Mouse (Mus musculus) kidney, adult 2 months (tissue): ENCODE results near the gene Paxbp1. TPM values are rescaled to one million over a fixed set of nuclear protein-coding genes. Genes with fewer than 3 reads are reported as not detected.

Source experiments
- DNase-seq: peaks from one replicate; pipeline ENCODE4 v3.0.0; 2021
- H3K27ac ChIP-seq: fragments of 200-500 bp; 2 replicates; pipeline ENCODE4 v1.5.1; 2012; ENCODE audit warnings: low read depth, low read length, control low read depth, inconsistent platforms; ENCODE audit not compliant: insufficient read depth
- H3K27me3 ChIP-seq: fragments of 200-500 bp; replicated peaks from 2 replicates; pipeline ENCODE4 v1.6.1; 2012; ENCODE audit warnings: mild to moderate bottlenecking, moderate library complexity, low read length, inconsistent platforms; ENCODE audit not compliant: control insufficient read depth, insufficient read depth
- H3K36me3 ChIP-seq: fragments of 200-500 bp; 2 replicates; pipeline ENCODE4 v1.6.1; 2012; ENCODE audit warnings: mild to moderate bottlenecking, moderate library complexity, low read length, inconsistent platforms; ENCODE audit not compliant: control insufficient read depth, insufficient read depth
- H3K4me1 ChIP-seq: fragments of 200-500 bp; 2 replicates; pipeline ENCODE4 v1.6.1; 2011; ENCODE audit warnings: low read length; ENCODE audit not compliant: control insufficient read depth, insufficient read depth
- H3K4me3 ChIP-seq: fragments of 200-500 bp; 2 replicates; pipeline ENCODE4 v1.5.1; 2011; ENCODE audit warnings: mild to moderate bottlenecking, low read depth, low read length, control low read depth; ENCODE audit not compliant: insufficient read depth
- CTCF ChIP-seq: fragments of 200-500 bp; conservative IDR thresholded peaks from 2 replicates; pipeline ENCODE4 v1.5.1; 2011; ENCODE audit warnings: low read depth, mild to moderate bottlenecking, control low read depth, low read length, moderate library complexity, mixed read lengths; ENCODE audit not compliant: insufficient read depth, insufficient read length
- POLR2A ChIP-seq: fragments of 200-500 bp; IDR thresholded peaks from one replicate; pipeline ENCODE4 v1.6.1; 2011; ENCODE audit warnings: low read depth, low read length, control low read depth
- WGBS: fragments of 180-500 bp; shearing (Covaris S2); methylation state at CpG from one replicate; pipeline ENCODE4 v1.1.7; 2018; 5-methylcytosine and 5-hydroxymethylcytosine counted together
- polyA plus RNA-seq: library from polyadenylated mRNA; depleted of rRNA; stranded (reverse); fragments of >200 nt; gene quantifications from 2 replicates; pipeline ENCODE4 v1.2.3, GENCODE M21; 2012; rRNA removed

Gene Paxbp1
- polyA plus RNA-seq, 1 experiment = 13.6 TPM

DNA sequence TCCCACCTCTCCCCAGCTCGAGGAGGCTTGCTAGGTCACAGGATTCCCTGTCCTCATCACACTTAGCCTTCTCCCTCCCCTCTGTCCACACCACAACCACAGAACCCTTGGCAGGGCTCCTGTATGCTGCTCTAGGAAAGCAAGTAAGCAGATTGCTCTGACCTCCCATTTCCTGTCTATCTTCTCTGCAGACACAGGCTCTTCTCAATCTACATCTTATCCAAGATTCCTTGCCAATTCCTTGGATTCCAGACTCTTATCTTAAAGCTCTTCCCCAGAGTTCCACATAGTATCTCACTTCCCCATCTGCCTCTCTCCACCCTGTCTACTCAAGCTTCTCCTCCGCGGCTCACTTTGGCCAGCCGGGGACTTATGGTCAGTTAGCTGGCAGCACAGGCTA is 49.3 kb downstream of the Paxbp1 start:
- DNase-seq = peak; percentile 48
- 39% methylated on average over 4 of the region's 4 CpGs for WGBS
- H3K27me3 ChIP-seq = no peaks in the 10 kb centered on the region
- H3K36me3 ChIP-seq = no peaks in the 10 kb centered on the region; the same call in 1 of the 2 replicates
- no peak for TF ChIP-seq POLR2A
- no peak for TF ChIP-seq CTCF
- H3K4me3 ChIP-seq = no peak overlapping the region
- peaks cover 22% of the 10 kb centered on the region for H3K4me1 ChIP-seq
- H3K27ac ChIP-seq = 0 out of 2 replicates have a peak overlapping the region, but pooled peaks have one; percentile 20

GRCm38 (mm10) chr16:90989162-90989561 is 55.2 kb downstream of the Paxbp1 start:
- no peaks in the 10 kb centered on the region; the same call in 1 of the 2 replicates for H3K36me3 ChIP-seq
- H3K27me3 ChIP-seq = no peaks in the 10 kb centered on the region
- TF ChIP-seq POLR2A (no peak), CTCF (no peak)
- no peak overlapping the region for H3K4me3 ChIP-seq
- DNase-seq = no peak
- H3K27ac ChIP-seq = no peak overlapping the region
- WGBS = 91% methylated on average over 8 of the region's 8 CpGs
- H3K4me1 ChIP-seq = peaks cover 2% of the 10 kb centered on the region; the same call in 1 of the 2 replicates

GRCm38 (mm10) chr16:90988665-90989064 is 55.7 kb downstream of the Paxbp1 start:
- WGBS = 95% methylated on average over 3 of the region's 3 CpGs
- Histone ChIP-seq H3K27me3 (no peaks in the 10 kb centered on the region), H3K36me3 (no peaks in the 10 kb centered on the region; the same call in 1 of the 2 replicates)

GRCm38 (mm10) chr16:90988039-90988438 is 56.3 kb downstream of the Paxbp1 start:
- TF ChIP-seq CTCF (no peak), POLR2A (no peak)
- DNase-seq = peak; percentile 55
- Histone ChIP-seq H3K27ac (no peak overlapping the region), H3K4me1 (no peaks in the 10 kb centered on the region; the same call in 1 of the 2 replicates), H3K4me3 (no peak overlapping the region), H3K27me3 (no peaks in the 10 kb centered on the region), H3K36me3 (no peaks in the 10 kb centered on the region; the same call in 1 of the 2 replicates)
- WGBS = 62% methylated on average over 8 of the region's 8 CpGs

More at GRCm38 (mm10) chr16:90988665-90989064, 55.7 kb downstream of the Paxbp1 start:
- no peak overlapping the region for H3K27ac ChIP-seq
- no peak for TF ChIP-seq POLR2A
- TF ChIP-seq CTCF = no peak
- no peak overlapping the region for H3K4me3 ChIP-seq
- no peak for DNase-seq
- no peaks in the 10 kb centered on the region; the same call in 1 of the 2 replicates for H3K4me1 ChIP-seq

- Histone ChIP-seq H3K27ac (no peak overlapping the region), H3K4me1 (no peaks in the 10 kb centered on the region), H3K4me3 (no peak overlapping the region), H3K27me3 (no peaks in the 10 kb centered on the region), H3K36me3 (peaks cover 7% of the 10 kb centered on the region)
- TF ChIP-seq POLR2A (no peak), CTCF (no peak)
- DNase-seq = no peak
- 90% methylated on average over 6 of the region's 6 CpGs for WGBS
Measured at GRCm38 (mm10) chr16:90971004-90971403, 73.3 kb downstream of the Paxbp1 start.

DNA sequence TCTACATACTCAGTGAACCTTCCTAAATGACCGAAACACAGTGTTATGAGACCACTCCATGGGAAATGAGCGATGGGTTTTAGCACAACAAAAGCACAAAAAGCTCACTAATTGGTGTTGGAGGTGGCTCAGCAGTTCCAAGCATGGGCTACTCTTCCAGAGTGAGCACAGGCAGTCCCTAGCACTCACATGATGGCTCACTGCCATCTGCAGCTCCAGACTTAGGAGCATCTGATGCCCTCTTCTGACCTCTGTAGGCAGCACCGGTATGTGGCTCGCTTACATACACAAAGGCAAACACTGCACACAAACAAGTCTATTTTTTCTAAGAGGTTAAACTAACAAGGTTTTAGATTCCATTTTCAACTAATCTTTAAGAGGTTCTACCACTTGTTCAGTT is 78.1 kb downstream of the Paxbp1 start:
- Histone ChIP-seq H3K27ac (no peak overlapping the region), H3K4me1 (no peaks in the 10 kb centered on the region), H3K36me3 (peaks cover 4% of the 10 kb centered on the region), H3K27me3 (no peaks in the 10 kb centered on the region), H3K4me3 (no peak overlapping the region)
- WGBS = 78% methylated on average over 4 of the region's 4 CpGs
- TF ChIP-seq CTCF (no peak), POLR2A (no peak)
- DNase-seq = no peak

GRCm38 (mm10) chr16:90964302-90964701 is 80.0 kb downstream of the Paxbp1 start:
- Histone ChIP-seq H3K4me3 (no peak overlapping the region), H3K27me3 (no peaks in the 10 kb centered on the region), H3K4me1 (no peaks in the 10 kb centered on the region), H3K27ac (no peak overlapping the region), H3K36me3 (peaks cover 5% of the 10 kb centered on the region)
- WGBS = 94% methylated on average over 10 of the region's 10 CpGs
- DNase-seq = no peak
- no peak for TF ChIP-seq POLR2A
- no peak for TF ChIP-seq CTCF

Other genes starting within 250 kb of the Paxbp1 start
- gene Urb1, start 234.1 kb downstream of the Paxbp1 start, polyA plus RNA-seq = 2.7 and 3.2 TPM in 2 replicates
- gene Eva1c, start 217.8 kb downstream of the Paxbp1 start, polyA plus RNA-seq = 5.8 and 8.3 TPM in 2 replicates
- 16.1 TPM in 2 replicates for gene Cfap298, start 109.4 kb downstream of the Paxbp1 start, polyA plus RNA-seq
- 20.4 and 24.8 TPM in 2 replicates for gene Synj1, start 33.2 kb downstream of the Paxbp1 start, polyA plus RNA-seq
- gene 4932438H23Rik, start 50.6 kb upstream of the Paxbp1 start, polyA plus RNA-seq = 0.14 and 0.42 TPM in 2 replicates
- 0.03 TPM in 1 of 2 replicates, not detected in the other for gene Olig2, start 180.9 kb upstream of the Paxbp1 start, polyA plus RNA-seq
- 0.17 and 0.23 TPM in 2 replicates for gene Olig1, start 225.2 kb upstream of the Paxbp1 start, polyA plus RNA-seq